Mouse (Mus musculus): ENCODE measurements at regions not wholly inside any gene's neighbourhood (a gene's known extent, or its start where the extent isn't known, plus 50 kb on each side); places are given as distances from the start of the nearest gene placed in this dataset.

DNA sequence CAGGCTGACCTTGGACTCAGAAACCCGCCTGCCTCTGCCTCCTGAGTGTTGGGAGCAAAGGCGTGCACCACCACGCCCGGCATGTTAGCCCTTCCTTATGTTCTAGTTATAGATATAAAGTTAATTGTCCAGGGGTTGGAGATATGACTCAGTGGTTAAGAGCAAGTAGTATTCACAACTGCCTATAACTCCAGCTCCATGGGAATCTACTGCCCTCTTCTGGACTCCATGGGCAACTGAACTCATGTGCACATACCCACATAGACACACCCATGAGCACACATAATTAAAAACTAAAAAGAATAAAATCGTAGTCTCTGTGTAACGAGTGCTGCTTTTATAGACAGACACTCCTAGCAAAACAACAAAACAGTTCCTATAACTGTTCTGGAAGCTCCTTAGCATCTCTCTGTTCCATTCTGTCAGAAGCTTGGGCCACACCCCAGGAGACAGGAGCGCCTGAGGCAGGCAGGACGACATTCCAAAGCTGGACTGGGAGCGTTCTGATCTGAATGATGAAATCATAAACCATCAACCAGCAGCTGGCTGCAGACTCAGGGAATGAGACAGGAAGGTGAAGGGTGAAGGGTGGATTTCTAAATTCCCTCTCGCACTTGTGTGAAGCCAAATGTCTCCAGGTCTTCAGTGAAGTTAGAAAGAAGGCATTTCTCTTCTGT lies 80.6 kb upstream of the Zfp217 start:
- Histone ChIP-seq H3K27me3 (ENCODE audit: control insufficient read depth, insufficient read depth, low read length) (no peaks in the 10 kb centered on the region), H3K27ac (no peak overlapping the region), H3K4me1 (ENCODE audit: control insufficient read depth, insufficient read depth, low read length) (no peaks in the 10 kb centered on the region), H3K36me3 (ENCODE audit: control insufficient read depth, insufficient read depth, low read length) (no peaks in the 10 kb centered on the region), H3K79me2 (replicated peaks; ENCODE audit: control insufficient read depth, insufficient read depth, low read length) (no peaks in the 10 kb centered on the region), H3K4me3 (no peak overlapping the region), H3K9ac (ENCODE audit: low read depth, low read length) (no peak overlapping the region)
- intact Hi-C loops (cut with DNase I), result no loop called here
- WGBS, result 93% methylated on average over 10 of the region's 10 CpGs
- TF ChIP-seq CTCF (IDR thresholded peaks at IDR 0.05) (peak; percentile 32), EP300 (IDR thresholded peaks at IDR 0.05; ENCODE audit: insufficient read depth, low read depth, low read length) (no peak), POLR2A (IDR thresholded peaks at IDR 0.05; ENCODE audit: insufficient read depth, low read depth, low read length) (no peak)
- no peak for DNase-seq

DNA sequence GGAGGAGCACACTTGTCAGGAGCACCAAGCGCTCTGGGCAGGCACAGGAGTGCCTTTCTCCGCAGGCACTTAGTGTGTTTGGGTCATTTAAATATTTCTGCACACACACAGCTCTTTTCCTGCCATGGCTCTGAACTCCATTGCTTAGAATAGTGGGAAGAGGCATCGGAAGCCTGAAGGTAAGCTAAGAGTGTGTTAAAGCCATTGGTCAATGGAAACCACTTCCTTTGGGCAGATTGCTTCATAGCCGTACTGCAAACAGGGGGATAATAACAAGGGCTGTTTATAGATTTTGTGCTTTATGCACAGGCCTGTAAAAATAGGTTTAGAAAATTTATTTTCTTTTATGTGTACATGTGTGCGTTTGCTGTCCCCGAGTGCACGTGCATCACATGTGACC lies 76.0 kb upstream of the Zfp217 start:
- Histone ChIP-seq H3K4me3 (no peak overlapping the region), H3K79me2 (replicated peaks; ENCODE audit: control insufficient read depth, insufficient read depth, low read length) (no peaks in the 10 kb centered on the region), H3K36me3 (ENCODE audit: control insufficient read depth, insufficient read depth, low read length) (peaks cover 2% of the 10 kb centered on the region), H3K4me1 (ENCODE audit: control insufficient read depth, insufficient read depth, low read length) (peaks cover 4% of the 10 kb centered on the region), H3K27ac (no peak overlapping the region), H3K27me3 (ENCODE audit: control insufficient read depth, insufficient read depth, low read length) (no peaks in the 10 kb centered on the region), H3K9ac (ENCODE audit: low read depth, low read length) (no peak overlapping the region)
- 84% methylated on average over 7 of the region's 7 CpGs for WGBS
- intact Hi-C loops (cut with DNase I), result loop anchor here (5.0 kb wide), 2 partner anchors 43 to 93 kb away; no protein-coding TSS in a partner anchor
- DNase-seq, result no peak
- TF ChIP-seq EP300 (IDR thresholded peaks at IDR 0.05; ENCODE audit: insufficient read depth, low read depth, low read length) (no peak), CTCF (IDR thresholded peaks at IDR 0.05) (no peak), POLR2A (IDR thresholded peaks at IDR 0.05; ENCODE audit: insufficient read depth, low read depth, low read length) (no peak)

DNA sequence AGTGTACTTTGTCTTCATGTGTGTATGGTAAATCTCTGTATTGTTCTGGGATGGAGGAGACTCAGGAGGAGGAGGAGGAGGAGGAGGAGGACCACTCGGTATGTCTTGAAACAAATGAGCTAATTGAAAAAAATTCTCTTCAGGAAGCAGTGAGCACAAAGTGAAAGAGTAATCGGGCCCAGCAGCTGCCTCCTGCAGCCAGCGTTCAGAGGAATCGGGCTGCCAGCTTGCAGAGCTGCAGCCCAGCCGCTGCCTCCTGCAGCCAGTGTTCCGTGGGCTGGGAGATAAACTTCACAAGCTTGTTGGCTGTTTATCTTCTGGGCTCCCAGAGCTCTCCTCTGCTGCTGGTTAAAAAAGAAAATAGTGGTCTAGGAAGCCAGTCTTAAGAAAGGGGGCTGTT lies 74.9 kb upstream of the Zfp217 start:
- TF ChIP-seq POLR2A (IDR thresholded peaks at IDR 0.05; ENCODE audit: insufficient read depth, low read depth, low read length) (no peak), CTCF (IDR thresholded peaks at IDR 0.05) (no peak), EP300 (IDR thresholded peaks at IDR 0.05; ENCODE audit: insufficient read depth, low read depth, low read length) (no peak)
- DNase-seq, result no peak
- 5% methylated on average over 6 of the region's 6 CpGs for WGBS
- Histone ChIP-seq H3K27ac (peak overlapping the region; percentile 52), H3K79me2 (replicated peaks; ENCODE audit: control insufficient read depth, insufficient read depth, low read length) (no peaks in the 10 kb centered on the region), H3K4me3 (no peak overlapping the region), H3K36me3 (ENCODE audit: control insufficient read depth, insufficient read depth, low read length) (peaks cover 2% of the 10 kb centered on the region), H3K9ac (ENCODE audit: low read depth, low read length) (peak overlapping the region; percentile 40), H3K4me1 (ENCODE audit: control insufficient read depth, insufficient read depth, low read length) (peaks cover 6% of the 10 kb centered on the region), H3K27me3 (ENCODE audit: control insufficient read depth, insufficient read depth, low read length) (no peaks in the 10 kb centered on the region)
- intact Hi-C loops (cut with DNase I), result loop anchor here (5.0 kb wide), 2 partner anchors 44 to 94 kb away; no protein-coding TSS in a partner anchor

DNA sequence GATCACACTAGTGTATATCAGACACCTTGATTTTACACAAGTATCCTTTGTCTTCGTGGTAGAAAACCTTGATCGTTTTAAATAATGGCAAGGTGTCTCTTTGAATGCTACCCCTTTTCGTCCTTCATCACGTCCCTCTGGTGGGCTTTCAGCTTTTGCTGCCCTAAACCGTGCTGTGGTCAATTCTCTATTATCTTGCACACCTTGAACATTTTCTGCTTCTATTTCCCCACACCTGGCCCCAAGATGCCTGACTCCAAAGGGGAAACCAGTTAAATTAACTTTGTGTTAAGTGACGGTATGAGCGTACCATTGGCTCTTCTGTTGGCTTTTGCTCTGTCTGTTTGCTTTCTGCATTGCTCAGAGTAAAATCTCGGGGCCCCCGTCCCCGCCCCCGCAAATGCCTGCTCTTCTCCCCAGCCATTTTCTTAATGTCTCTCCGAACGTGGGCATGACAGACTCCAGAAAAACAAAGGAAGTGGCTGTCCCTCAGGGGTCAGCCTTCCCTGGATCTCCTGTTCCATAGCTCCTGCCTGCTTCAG lies 74.2 kb upstream of the Zfp217 start:
- 45% methylated on average over 13 of the region's 13 CpGs for WGBS
- Histone ChIP-seq H3K4me3 (no peak overlapping the region), H3K79me2 (replicated peaks; ENCODE audit: control insufficient read depth, insufficient read depth, low read length) (no peaks in the 10 kb centered on the region), H3K4me1 (ENCODE audit: control insufficient read depth, insufficient read depth, low read length) (peaks cover 6% of the 10 kb centered on the region), H3K9ac (ENCODE audit: low read depth, low read length) (no peak overlapping the region), H3K36me3 (ENCODE audit: control insufficient read depth, insufficient read depth, low read length) (peaks cover 2% of the 10 kb centered on the region), H3K27me3 (ENCODE audit: control insufficient read depth, insufficient read depth, low read length) (no peaks in the 10 kb centered on the region), H3K27ac (peak overlapping the region; percentile 52)
- DNase-seq, result no peak
- TF ChIP-seq EP300 (IDR thresholded peaks at IDR 0.05; ENCODE audit: insufficient read depth, low read depth, low read length) (no peak), CTCF (IDR thresholded peaks at IDR 0.05) (no peak), POLR2A (IDR thresholded peaks at IDR 0.05; ENCODE audit: insufficient read depth, low read depth, low read length) (no peak)
- intact Hi-C loops (cut with DNase I), result loop anchor here (5.0 kb wide), 2 partner anchors 45 to 95 kb away; no protein-coding TSS in a partner anchor

DNA sequence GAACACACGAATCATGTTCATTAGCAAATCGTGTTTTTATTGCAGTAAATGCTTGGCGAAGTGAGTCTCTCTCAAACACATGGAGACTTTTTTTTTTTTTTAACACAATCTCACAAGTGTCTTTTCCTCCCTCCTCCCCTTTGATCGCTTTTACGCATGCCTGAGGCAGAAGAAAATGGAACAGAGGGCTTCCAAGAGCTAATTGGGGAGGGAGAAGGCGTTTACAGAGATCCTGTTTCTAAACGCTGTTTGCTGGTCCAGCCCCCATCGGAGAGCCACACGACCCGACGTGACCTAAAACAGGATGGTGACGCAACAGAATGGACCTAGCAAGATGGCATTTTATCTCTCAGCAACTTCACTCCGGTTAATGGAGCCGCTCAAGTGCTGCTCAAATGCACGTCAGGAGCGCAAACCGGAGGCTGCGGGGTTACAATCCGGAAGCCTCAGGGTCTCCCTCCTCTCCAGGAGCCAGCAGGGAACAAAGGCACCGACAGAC lies 73.0 kb upstream of the Zfp217 start:
- peak; percentile 71 to 79 for DNase-seq
- WGBS, result under 1% methylated on average over 20 of the region's 20 CpGs
- H3K9ac ChIP-seq (ENCODE audit: low read depth, low read length), result peak overlapping the region; percentile 65
- no peaks in the 10 kb centered on the region for H3K79me2 ChIP-seq (replicated peaks; ENCODE audit: control insufficient read depth, insufficient read depth, low read length)
- H3K27me3 ChIP-seq (ENCODE audit: control insufficient read depth, insufficient read depth, low read length), result no peaks in the 10 kb centered on the region
- intact Hi-C loops (cut with DNase I), result loop anchor here (5.0 kb wide), 2 partner anchors 46 to 96 kb away; no protein-coding TSS in a partner anchor
- TF ChIP-seq POLR2A (IDR thresholded peaks at IDR 0.05; ENCODE audit: insufficient read depth, low read depth, low read length) (peak; percentile 40; the same call in 1 of the 2 replicates), CTCF (IDR thresholded peaks at IDR 0.05) (no peak), EP300 (IDR thresholded peaks at IDR 0.05; ENCODE audit: insufficient read depth, low read depth, low read length) (no peak)
- peak overlapping the region; percentile 73 for H3K27ac ChIP-seq
- peak overlapping the region; percentile 51 for H3K4me3 ChIP-seq
- peaks cover 6% of the 10 kb centered on the region for H3K4me1 ChIP-seq (ENCODE audit: control insufficient read depth, insufficient read depth, low read length)
- H3K36me3 ChIP-seq (ENCODE audit: control insufficient read depth, insufficient read depth, low read length), result peaks cover 2% of the 10 kb centered on the region

DNA sequence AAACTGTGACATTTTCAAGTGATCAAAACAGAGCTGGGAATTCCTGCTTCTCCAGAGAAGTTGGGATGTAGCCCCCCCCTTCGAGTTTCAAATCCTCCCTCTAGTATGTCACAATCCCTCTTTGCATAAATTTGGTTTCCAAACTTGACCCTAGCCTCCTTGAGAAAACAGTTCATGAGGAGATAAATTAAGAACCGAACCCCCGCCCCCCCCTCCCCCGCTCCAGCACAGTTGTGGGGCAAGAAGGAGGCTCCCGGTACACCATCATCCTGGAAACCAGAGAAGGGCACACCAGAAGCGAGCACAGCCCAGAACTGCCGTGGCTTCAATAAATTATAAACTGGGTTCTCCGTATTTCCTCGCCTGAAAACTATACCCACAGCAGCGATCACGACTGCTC lies 72.5 kb upstream of the Zfp217 start:
- no peaks in the 10 kb centered on the region for H3K27me3 ChIP-seq (ENCODE audit: control insufficient read depth, insufficient read depth, low read length)
- whole genome bisulfite sequencing, result 6% methylated on average over 11 of the region's 11 CpGs
- intact Hi-C loops (cut with DNase I), result loop anchor here (5.0 kb wide), 2 partner anchors 47 to 97 kb away; no protein-coding TSS in a partner anchor
- TF ChIP-seq EP300 (IDR thresholded peaks at IDR 0.05; ENCODE audit: insufficient read depth, low read depth, low read length) (no peak), CTCF (IDR thresholded peaks at IDR 0.05) (no peak), POLR2A (IDR thresholded peaks at IDR 0.05; ENCODE audit: insufficient read depth, low read depth, low read length) (no peak)
- peak overlapping the region; percentile 65 for H3K9ac ChIP-seq (ENCODE audit: low read depth, low read length)
- H3K4me3 ChIP-seq, result peak overlapping the region; percentile 51
- DNase-seq, result peak; percentile 27 to 33
- peaks cover 2% of the 10 kb centered on the region for H3K36me3 ChIP-seq (ENCODE audit: control insufficient read depth, insufficient read depth, low read length)
- no peaks in the 10 kb centered on the region for H3K79me2 ChIP-seq (replicated peaks; ENCODE audit: control insufficient read depth, insufficient read depth, low read length)
- peak overlapping the region; percentile 73 for H3K27ac ChIP-seq
- H3K4me1 ChIP-seq (ENCODE audit: control insufficient read depth, insufficient read depth, low read length), result peaks cover 6% of the 10 kb centered on the region

All from heart, adult 2 months (tissue).